Mouse (Mus musculus): ENCODE measurements around the gene Amer3. TPM values are rescaled to one million over a fixed set of nuclear protein-coding genes. Genes with fewer than 3 reads are reported as not detected.
A peak's percentile ranks its signal among the peaks of the same experiment; 100 is the strongest.
"Not testable (repeated sequence)": the region's sequence is repeated elsewhere in the genome, so short reads cannot be mapped to it uniquely, and the experiment has no call there.

The Amer3 gene
- polyA plus RNA-seq, 1 experiment from 2014 or later = 0.31 TPM

DNA sequence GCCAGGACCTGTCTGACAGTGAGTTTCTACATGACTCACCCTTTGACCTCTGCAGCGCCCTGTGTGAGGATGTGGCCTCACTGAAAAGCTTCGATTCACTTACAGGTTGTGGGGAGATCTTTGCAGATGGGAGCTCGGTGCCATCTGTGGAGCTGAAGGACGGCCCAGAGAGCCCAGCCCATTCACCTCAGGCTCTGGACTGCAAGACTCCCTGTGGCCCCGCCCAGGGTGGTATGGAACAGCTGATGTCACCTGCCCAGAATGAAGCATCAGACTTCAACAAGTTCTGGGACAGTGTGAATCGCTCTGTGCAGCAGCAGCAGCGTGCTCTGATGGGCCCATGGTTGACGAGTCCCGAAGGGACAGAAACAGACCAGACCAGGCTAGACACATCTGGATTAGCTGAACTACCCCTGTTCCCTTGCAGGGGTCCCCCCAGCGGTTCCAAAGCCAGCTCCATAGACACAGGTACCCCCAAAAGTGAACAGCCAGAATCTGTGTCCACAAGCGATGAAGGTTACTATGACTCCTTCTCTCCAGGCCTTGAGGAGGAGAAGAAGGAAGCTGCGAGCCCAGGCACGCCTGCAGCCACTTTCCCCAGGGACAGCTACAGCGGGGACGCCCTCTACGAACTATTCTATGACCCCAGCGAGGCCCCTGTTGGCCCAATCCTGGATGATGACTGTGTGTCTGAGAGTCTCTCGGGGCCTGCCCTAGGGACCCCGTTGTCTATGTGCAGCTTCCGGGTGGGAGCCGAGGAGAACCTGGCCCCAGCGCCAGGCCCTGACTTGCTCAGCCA is 8.0 kb downstream of the Amer3 start:
- ATAC-seq = no peak
- H3K4me3 ChIP-seq (ENCODE audit: low read depth, low read length) = no peak overlapping the region
- H3K9me3 ChIP-seq (ENCODE audit: control insufficient read depth) = no peaks in the 10 kb centered on the region
- no peaks in the 10 kb centered on the region for H3K36me3 ChIP-seq (ENCODE audit: control insufficient read depth, insufficient read depth)
- TF ChIP-seq CTCF (IDR thresholded peaks at IDR 0.05; ENCODE audit: low read depth) = no peak
- H3K9ac ChIP-seq (ENCODE audit: low read depth, low read length) = no peak overlapping the region
- no peaks in the 10 kb centered on the region for H3K4me1 ChIP-seq (replicated peaks; ENCODE audit: control insufficient read depth, insufficient read depth, low read length)
- H3K4me2 ChIP-seq (replicated peaks; ENCODE audit: low read depth) = no peak overlapping the region
- 79% methylated on average over 22 of the region's 22 CpGs for WGBS
- H3K27ac ChIP-seq (ENCODE audit: low read depth, low read length) = no peak overlapping the region
- no peaks in the 10 kb centered on the region for H3K27me3 ChIP-seq (replicated peaks; ENCODE audit: control insufficient read depth, insufficient read depth, low read length)

DNA sequence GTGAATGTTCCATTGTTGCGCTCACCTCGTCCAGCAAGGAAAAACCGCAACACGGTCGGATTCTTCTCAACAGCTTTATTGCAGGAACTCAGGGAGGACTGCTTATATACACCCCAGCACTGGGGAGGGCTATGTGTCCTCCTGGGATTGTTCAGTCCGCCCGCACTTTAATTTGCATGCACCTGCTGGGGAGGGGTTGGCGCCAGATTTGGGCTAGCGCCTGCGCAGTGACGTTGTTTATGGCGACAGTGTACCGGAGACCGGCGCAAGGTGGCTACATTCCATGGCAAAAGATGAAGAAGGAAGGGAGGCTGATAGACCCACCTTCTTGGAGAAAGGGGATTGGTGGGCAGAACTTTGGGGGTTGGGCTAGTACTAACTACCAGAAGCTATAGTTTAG is 20.5 kb downstream of the Amer3 start:
- no peak for TF ChIP-seq CTCF (IDR thresholded peaks at IDR 0.05; ENCODE audit: low read depth)
- WGBS = 70% methylated on average over 15 of the region's 15 CpGs

GRCm38 (mm10) chr1:34601323-34602047 is 22.0 kb downstream of the Amer3 start:
- no peak overlapping the region for H3K4me3 ChIP-seq (ENCODE audit: low read depth, low read length)
- H3K27me3 ChIP-seq (replicated peaks; ENCODE audit: control insufficient read depth, insufficient read depth, low read length) = no peaks in the 10 kb centered on the region
- H3K9ac ChIP-seq (ENCODE audit: low read depth, low read length) = no peak overlapping the region
- no peak for TF ChIP-seq CTCF (IDR thresholded peaks at IDR 0.05; ENCODE audit: low read depth)
- H3K9me3 ChIP-seq (ENCODE audit: control insufficient read depth) = no peaks in the 10 kb centered on the region
- no peak for ATAC-seq
- no peak overlapping the region for H3K27ac ChIP-seq (ENCODE audit: low read depth, low read length)
- no peak overlapping the region for H3K4me2 ChIP-seq (replicated peaks; ENCODE audit: low read depth)
- 81% methylated on average over 3 of the region's 3 CpGs for WGBS
- H3K36me3 ChIP-seq (ENCODE audit: control insufficient read depth, insufficient read depth) = no peaks in the 10 kb centered on the region
- H3K4me1 ChIP-seq (replicated peaks; ENCODE audit: control insufficient read depth, insufficient read depth, low read length) = no peaks in the 10 kb centered on the region

More for the DNA sequence above, 20.5 kb downstream of the Amer3 start:
- Histone ChIP-seq H3K27ac (ENCODE audit: low read depth, low read length) (no peak overlapping the region), H3K4me2 (replicated peaks; ENCODE audit: low read depth) (no peak overlapping the region), H3K4me3 (ENCODE audit: low read depth, low read length) (no peak overlapping the region), H3K36me3 (ENCODE audit: control insufficient read depth, insufficient read depth) (no peaks in the 10 kb centered on the region), H3K4me1 (replicated peaks; ENCODE audit: control insufficient read depth, insufficient read depth, low read length) (no peaks in the 10 kb centered on the region), H3K9ac (ENCODE audit: low read depth, low read length) (no peak overlapping the region), H3K27me3 (replicated peaks; ENCODE audit: control insufficient read depth, insufficient read depth, low read length) (no peaks in the 10 kb centered on the region), H3K9me3 (ENCODE audit: control insufficient read depth) (no peaks in the 10 kb centered on the region)
- no peak for ATAC-seq

GRCm38 (mm10) chr1:34602363-34602762 is 22.9 kb downstream of the Amer3 start:
- no peak overlapping the region for H3K4me3 ChIP-seq (ENCODE audit: low read depth, low read length)
- ATAC-seq = peak; percentile 49; the same call in 1 of the 2 replicates
- H3K9ac ChIP-seq (ENCODE audit: low read depth, low read length) = no peak overlapping the region
- no peaks in the 10 kb centered on the region for H3K9me3 ChIP-seq (ENCODE audit: control insufficient read depth)
- no peaks in the 10 kb centered on the region for H3K27me3 ChIP-seq (replicated peaks; ENCODE audit: control insufficient read depth, insufficient read depth, low read length)
- H3K4me1 ChIP-seq (replicated peaks; ENCODE audit: control insufficient read depth, insufficient read depth, low read length) = no peaks in the 10 kb centered on the region
- peak; percentile 97 for TF ChIP-seq CTCF (IDR thresholded peaks at IDR 0.05; ENCODE audit: low read depth)
- 16% methylated on average over 8 of the region's 8 CpGs for WGBS
- no peaks in the 10 kb centered on the region for H3K36me3 ChIP-seq (ENCODE audit: control insufficient read depth, insufficient read depth)
- no peak overlapping the region for H3K4me2 ChIP-seq (replicated peaks; ENCODE audit: low read depth)
- H3K27ac ChIP-seq (ENCODE audit: low read depth, low read length) = no peak overlapping the region

DNA sequence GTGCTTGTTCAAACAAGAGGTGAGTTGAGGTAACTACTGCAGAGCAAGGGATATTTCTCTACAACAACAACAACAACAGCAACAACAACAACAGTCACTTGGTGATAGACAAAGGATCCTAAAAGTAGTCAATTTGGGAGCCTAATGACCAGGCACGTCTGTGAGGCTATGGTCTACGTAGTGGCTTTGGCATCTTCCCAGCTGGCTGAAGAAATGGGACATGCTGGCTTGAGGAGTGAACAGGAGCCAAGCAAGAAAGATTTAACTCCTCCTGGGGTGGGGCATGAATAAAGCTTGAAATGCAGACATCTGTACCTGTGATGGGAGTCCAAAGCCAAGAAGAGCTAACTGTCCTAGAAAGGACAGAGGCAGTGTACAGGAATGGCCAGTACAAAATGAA is 34.3 kb downstream of the Amer3 start:
- Histone ChIP-seq H3K27ac (ENCODE audit: low read depth, low read length) (no peak overlapping the region), H3K4me3 (ENCODE audit: low read depth, low read length) (no peak overlapping the region), H3K9me3 (ENCODE audit: control insufficient read depth) (no peaks in the 10 kb centered on the region), H3K4me2 (replicated peaks; ENCODE audit: low read depth) (no peak overlapping the region), H3K27me3 (replicated peaks; ENCODE audit: control insufficient read depth, insufficient read depth, low read length) (no peaks in the 10 kb centered on the region), H3K36me3 (ENCODE audit: control insufficient read depth, insufficient read depth) (no peaks in the 10 kb centered on the region), H3K4me1 (replicated peaks; ENCODE audit: control insufficient read depth, insufficient read depth, low read length) (no peaks in the 10 kb centered on the region), H3K9ac (ENCODE audit: low read depth, low read length) (no peak overlapping the region)
- no peak for ATAC-seq
- no peak for TF ChIP-seq CTCF (IDR thresholded peaks at IDR 0.05; ENCODE audit: low read depth)
- WGBS = 85% methylated on average over 2 of the region's 2 CpGs

DNA sequence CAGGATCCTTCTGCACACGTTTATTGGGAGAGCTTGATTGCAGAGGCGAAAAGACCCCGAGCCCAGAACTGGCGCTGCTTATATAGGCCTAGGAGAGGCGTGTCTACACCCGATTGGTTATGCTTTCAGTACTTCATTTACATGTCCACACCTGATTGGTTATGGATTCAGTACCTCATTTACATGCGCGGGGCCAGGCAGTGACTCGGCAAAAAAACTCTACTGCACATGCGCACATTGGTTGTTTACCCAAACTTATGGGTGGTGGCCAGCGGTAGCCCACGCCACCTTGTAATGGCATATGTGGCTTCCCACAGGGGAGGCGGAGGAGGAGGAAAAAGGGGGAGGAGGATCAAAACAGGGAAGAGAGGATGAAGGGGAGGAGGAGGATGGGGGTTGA is 40.7 kb downstream of the Amer3 start:
- not testable (repeated sequence) for H3K36me3 ChIP-seq (ENCODE audit: control insufficient read depth, insufficient read depth); H3K4me2 ChIP-seq (replicated peaks; ENCODE audit: low read depth); H3K27me3 ChIP-seq (replicated peaks; ENCODE audit: control insufficient read depth, insufficient read depth, low read length); H3K9ac ChIP-seq (ENCODE audit: low read depth, low read length); H3K27ac ChIP-seq (ENCODE audit: low read depth, low read length); H3K4me3 ChIP-seq (ENCODE audit: low read depth, low read length); H3K4me1 ChIP-seq (replicated peaks; ENCODE audit: control insufficient read depth, insufficient read depth, low read length); ATAC-seq; H3K9me3 ChIP-seq (ENCODE audit: control insufficient read depth)
- WGBS = 92% methylated on average over 13 of the region's 13 CpGs

GRCm38 (mm10) chr1:34620761-34621160 is 41.3 kb downstream of the Amer3 start:
- not testable (repeated sequence) for H3K4me1 ChIP-seq (replicated peaks; ENCODE audit: control insufficient read depth, insufficient read depth, low read length); H3K4me2 ChIP-seq (replicated peaks; ENCODE audit: low read depth); H3K9me3 ChIP-seq (ENCODE audit: control insufficient read depth); H3K4me3 ChIP-seq (ENCODE audit: low read depth, low read length); ATAC-seq; H3K9ac ChIP-seq (ENCODE audit: low read depth, low read length); H3K27me3 ChIP-seq (replicated peaks; ENCODE audit: control insufficient read depth, insufficient read depth, low read length); H3K36me3 ChIP-seq (ENCODE audit: control insufficient read depth, insufficient read depth); H3K27ac ChIP-seq (ENCODE audit: low read depth, low read length)
- WGBS = 83% methylated on average over 5 of the region's 5 CpGs
